Mouse (Mus musculus) cerebellum, adult 2 months (tissue): ENCODE measurements at regions not wholly inside any gene's neighbourhood (a gene's known extent, or its start where the extent isn't known, plus 50 kb on each side); places are given as distances from the start of the nearest gene placed in this dataset.

Source experiments
- CTCF ChIP-seq: fragments of 200-500 bp; IDR thresholded peaks from 2 replicates; pipeline ENCODE4 v1.5.1; 2011; ENCODE audit warnings: low read depth, mild to moderate bottlenecking, control low read depth, low read length, moderate library complexity, borderline replicate concordance; ENCODE audit not compliant: insufficient read depth
- POLR2A ChIP-seq: fragments of 200-500 bp; IDR thresholded peaks from 2 replicates; pipeline ENCODE4 v1.6.1; 2011; ENCODE audit warnings: low read length, control low read depth, borderline replicate concordance; ENCODE audit not compliant: insufficient read depth

DNA sequence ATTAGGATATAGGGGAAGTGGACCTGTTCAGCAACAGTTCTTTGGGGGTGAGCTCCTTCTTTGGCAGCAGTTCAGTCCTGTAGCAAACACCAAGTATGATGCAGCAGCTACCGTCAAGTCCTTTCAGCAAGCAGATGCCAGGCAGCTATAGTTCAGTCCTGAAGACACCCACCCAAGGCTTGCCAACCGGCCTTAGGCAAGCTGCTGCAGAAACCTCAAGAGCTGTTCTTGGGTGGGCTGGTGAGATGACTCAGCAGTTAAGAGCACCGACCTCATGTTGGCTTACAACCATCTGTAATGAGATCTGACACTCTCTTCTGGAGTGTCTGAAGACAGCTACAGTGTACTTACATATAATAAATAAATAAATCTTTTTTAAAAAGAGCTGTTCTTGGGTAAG is 53.6 kb upstream of the Msn start:
- TF ChIP-seq POLR2A = no peak
- TF ChIP-seq CTCF = no peak
